Mouse (Mus musculus): ENCODE measurements at regions not wholly inside any gene's neighbourhood (a gene's known extent, or its start where the extent isn't known, plus 50 kb on each side); places are given as distances from the start of the nearest gene placed in this dataset.

DNA sequence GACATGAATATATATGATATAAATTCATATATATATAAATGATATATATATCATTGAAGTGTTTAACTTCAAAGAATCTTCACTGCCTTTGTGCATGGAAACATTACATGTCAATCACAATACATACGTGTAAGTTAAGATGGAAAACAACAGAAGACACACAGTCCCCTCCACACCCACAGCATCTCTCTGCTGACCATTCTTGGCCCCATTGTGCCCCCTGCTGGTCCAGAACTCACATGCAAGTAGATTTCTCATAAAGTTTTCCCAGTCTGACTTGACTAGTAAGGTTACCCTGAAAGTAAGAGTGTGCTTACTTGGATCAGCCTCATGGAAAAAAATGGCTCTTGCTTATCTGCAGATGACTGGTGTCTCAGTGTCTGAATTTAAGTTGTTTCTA is 926.3 kb upstream of the Zfp386 start:
- TF ChIP-seq CTCF (IDR thresholded peaks at IDR 0.05; ENCODE audit: low read depth, low read length) (no peak), POLR2A (IDR thresholded peaks at IDR 0.05; ENCODE audit: extremely low read depth, insufficient read depth, low read length) (no peak)
